Mouse (Mus musculus): ENCODE measurements around the gene Rock2.

GRCm38 (mm10) chr12:16896073-16896789 lies 1.5 kb downstream of the Rock2 start:
- TF ChIP-seq POLR2A (IDR thresholded peaks at IDR 0.05; ENCODE audit: low read depth, low read length) (no peak), CTCF (IDR thresholded peaks at IDR 0.05; ENCODE audit: extremely low read depth, insufficient read length, insufficient replicate concordance, low read depth, low read length) (no peak)

Data from small intestine, adult 2 months (tissue).